ENCODE assay signal across 8 mouse cellular contexts in genomic region chr3:68646387-68647130, GRCm38 (mm10). TPM values are rescaled to one million over a fixed set of nuclear protein-coding genes. Genes with fewer than 3 reads are reported as not detected.
DNase-seq lines count a peak whose midpoint lies in the region; ATAC-seq and TF ChIP-seq lines count a peak whose summit lies in the region.

No protein-coding gene starts in this region.

- peak in 1 of 2 experiments; percentile 24 for DNase-seq in heart, adult 2 months
- peak; percentile 56 for DNase-seq in 3T3-L1 (ENCODE audit: low read depth, low spot score)
- peak; percentile 67 for DNase-seq in brain, adult 2 months (ENCODE audit: low read depth, low spot score)
- peak; percentile 32 for DNase-seq in lung, postnatal 25 days (ENCODE audit: low spot score)
- no peak for DNase-seq in frontal cortex, postnatal 14 days (ENCODE audit: low spot score in 2 of 2)

- TF ChIP-seq EP300 in heart, adult 2 months (IDR thresholded peaks at IDR 0.05; ENCODE audit: insufficient read depth, low read depth, low read length), result no peak

- no peak overlapping the region for H3K27ac ChIP-seq in heart, adult 2 months
- no peak overlapping the region for H3K27ac ChIP-seq in heart, embryonic 11.5 days (ENCODE audit: low read depth, low read length)
- no peak overlapping the region for H3K27ac ChIP-seq in neural tube, embryonic 15.5 days (replicated peaks)

- no peaks in the 10 kb centered on the region for H3K36me3 ChIP-seq in heart, adult 2 months (ENCODE audit: control insufficient read depth, insufficient read depth, low read length)
- no peaks in the 10 kb centered on the region for H3K36me3 ChIP-seq in heart, embryonic 11.5 days (ENCODE audit: control insufficient read depth, insufficient read depth, low read length)
- H3K36me3 ChIP-seq in neural tube, embryonic 15.5 days, result no peaks in the 10 kb centered on the region

- no peak overlapping the region for H3K4me3 ChIP-seq in heart, adult 2 months
- H3K4me3 ChIP-seq in heart, embryonic 11.5 days (ENCODE audit: low read depth, low read length), result no peak overlapping the region
- H3K4me3 ChIP-seq in neural tube, embryonic 15.5 days (replicated peaks), result no peak overlapping the region

- H3K27me3 ChIP-seq in heart, adult 2 months (ENCODE audit: control insufficient read depth, insufficient read depth, low read length), result no peaks in the 10 kb centered on the region
- H3K27me3 ChIP-seq in heart, embryonic 11.5 days (ENCODE audit: control insufficient read depth, insufficient read depth, low read length), result no peaks in the 10 kb centered on the region
- no peaks in the 10 kb centered on the region for H3K27me3 ChIP-seq in neural tube, embryonic 15.5 days (replicated peaks)

- no peak for ATAC-seq in heart, embryonic 11.5 days (replicated peaks; ENCODE audit: insufficient number of reproducible peaks, low FRiP score, low TSS enrichment)
- ATAC-seq in activated CD4-positive, CD25-positive, alpha-beta regulatory T cell, adult 4 months, result no peak
- ATAC-seq in neural tube, embryonic 15.5 days (ENCODE audit: low FRiP score), result no peak

- 0 out of 2 replicates have a peak, but pooled peaks cover 2% of the 10 kb centered on the region for H3K9me3 ChIP-seq in heart, embryonic 11.5 days (replicated peaks; ENCODE audit: control insufficient read depth, low read length)
- H3K9me3 ChIP-seq in neural tube, embryonic 15.5 days (replicated peaks), result no peaks in the 10 kb centered on the region

- no peak for TF ChIP-seq POLR2A in heart, adult 2 months (IDR thresholded peaks at IDR 0.05; ENCODE audit: insufficient read depth, low read depth, low read length)

- no peaks in the 10 kb centered on the region for H3K79me2 ChIP-seq in heart, adult 2 months (replicated peaks; ENCODE audit: control insufficient read depth, insufficient read depth, low read length)

- H3K9ac ChIP-seq in heart, adult 2 months (ENCODE audit: low read depth, low read length), result no peak overlapping the region
- no peak overlapping the region for H3K9ac ChIP-seq in heart, embryonic 11.5 days (ENCODE audit: low read depth, low read length)
- H3K9ac ChIP-seq in neural tube, embryonic 15.5 days (replicated peaks), result no peak overlapping the region

- peak; percentile 63 for TF ChIP-seq CTCF in heart, adult 2 months (IDR thresholded peaks at IDR 0.05)

- H3K4me1 ChIP-seq in heart, adult 2 months (ENCODE audit: control insufficient read depth, insufficient read depth, low read length), result no peaks in the 10 kb centered on the region
- H3K4me1 ChIP-seq in heart, embryonic 11.5 days (ENCODE audit: control insufficient read depth, insufficient read depth, low read length), result no peaks in the 10 kb centered on the region
- no peaks in the 10 kb centered on the region for H3K4me1 ChIP-seq in neural tube, embryonic 15.5 days

- 76% methylated on average over 6 of the region's 6 CpGs for WGBS in heart, adult 2 months
- 69% methylated on average over 6 of the region's 6 CpGs for WGBS in heart, embryonic 11.5 days (ENCODE audit: insufficient replicate concordance)
- 87% methylated on average over 6 of the region's 6 CpGs for WGBS in neural tube, embryonic 15.5 days

- no peak overlapping the region for H3K4me2 ChIP-seq in heart, embryonic 11.5 days
- no peak overlapping the region for H3K4me2 ChIP-seq in neural tube, embryonic 15.5 days

- intact Hi-C loops in heart, adult 2 months (cut with DNase I), result no loop called here

RNA-seq across cellular contexts. Expression of gene Il12a, which starts 43.9 kb away (rescaled TPM):
- total RNA-seq in heart, adult 2 months (2021), result under 1 TPM in 1 of 2 experiments, not detected in 1; 0.23 TPM
- polyA plus RNA-seq in heart, adult 2 months (2012; rRNA removed), result 0.84 and 1.2 TPM in 2 replicates
- polyA plus RNA-seq in heart, embryonic 11.5 days (2014; fragmentation: Nextera tagmentation; extraction: Ambion mirVana), result 0.53 TPM in 1 of 2 replicates, not detected in the other
- polyA plus RNA-seq in activated CD4-positive, CD25-positive, alpha-beta regulatory T cell, adult 4 months (2017; shearing (Covaris generic)), result not detected
- not detected in 2 replicates for polyA plus RNA-seq in neural tube, embryonic 15.5 days (2015; fragmentation: Nextera tagmentation; extraction: Ambion mirVana)

Comparison
In these comparisons a context has a peak if more than half of its experiments do, and no peak if none do; other contexts are left out.
1. DNase-seq: peak in 3T3-L1 (single experiment), brain, adult 2 months (single experiment) and lung, postnatal 25 days (single experiment); none in frontal cortex, postnatal 14 days (0 of 2).